Mouse (Mus musculus) C2C12 (cell line): ENCODE results near the gene Sox11. TPM values are rescaled to one million over a fixed set of nuclear protein-coding genes. Genes with fewer than 3 reads are reported as not detected.

Experiments
- H3K27me3 ChIP-seq: one replicate; pipeline ENCODE4 v1.6.1; 2011; ENCODE audit not compliant: control insufficient read depth, insufficient read depth, insufficient read length
- H3K36me3 ChIP-seq: one replicate; pipeline ENCODE4 v1.6.1; 2011; ENCODE audit not compliant: control insufficient read depth, insufficient read depth
- H3K4me3 ChIP-seq: one replicate; pipeline ENCODE4 v1.5.1; 2011; ENCODE audit warnings: mild to moderate bottlenecking, control low read depth; ENCODE audit not compliant: poor library complexity, insufficient read depth, severe bottlenecking
- H3K79me2 ChIP-seq: one replicate; pipeline ENCODE4 v1.6.1; 2011; ENCODE audit not compliant: control insufficient read depth, insufficient read depth
- H3K79me3 ChIP-seq: one replicate; pipeline ENCODE4 v1.6.1; 2011; ENCODE audit warnings: low read depth, control low read depth
- H3ac ChIP-seq: one replicate; pipeline ENCODE3; 2011; ENCODE audit warnings: low read depth; ENCODE audit not compliant: control insufficient read depth, insufficient read length
- CEBPB ChIP-seq: IDR thresholded peaks from one replicate; pipeline ENCODE4 v1.6.1; 2011; ENCODE audit warnings: low read depth, mild to moderate bottlenecking, control low read depth, moderate library complexity
- CTCF ChIP-seq: IDR thresholded peaks from one replicate; pipeline ENCODE4 v1.5.1; 2011; ENCODE audit not compliant: control insufficient read depth, insufficient read depth, insufficient read length
- FOSL1 ChIP-seq: IDR thresholded peaks from one replicate; pipeline ENCODE4 v1.8.0; 2011; ENCODE audit warnings: mild to moderate bottlenecking, low read length; ENCODE audit not compliant: poor library complexity, insufficient read depth, severe bottlenecking
- MAX ChIP-seq: IDR thresholded peaks from one replicate; pipeline ENCODE4 v1.6.1; 2011; ENCODE audit warnings: mild to moderate bottlenecking, control low read depth
- MYOD1 ChIP-seq: IDR thresholded peaks from one replicate; pipeline ENCODE4 v1.6.1; 2011; ENCODE audit warnings: low read depth; ENCODE audit not compliant: control insufficient read depth, insufficient read length
- MYOG ChIP-seq: IDR thresholded peaks from one replicate; pipeline ENCODE4 v1.6.1; 2011; ENCODE audit not compliant: control insufficient read depth, insufficient read length; ENCODE audit errors: extremely low read depth
- USF1 ChIP-seq: IDR thresholded peaks from one replicate; pipeline ENCODE4 v1.6.1; 2011; ENCODE audit warnings: low read depth, mild to moderate bottlenecking, control low read depth, moderate library complexity
- polyA plus RNA-seq: library from polyadenylated mRNA; unstranded; fragments of >200 nt; fragmentation: generic; extraction: Trizol; gene quantifications from one replicate; pipeline ENCODE4 v1.2.1, GENCODE M21; 2012; ENCODE audit warnings: missing spikeins

The Sox11 gene
- polyA plus RNA-seq, 1 experiment: 7.0 TPM

DNA sequence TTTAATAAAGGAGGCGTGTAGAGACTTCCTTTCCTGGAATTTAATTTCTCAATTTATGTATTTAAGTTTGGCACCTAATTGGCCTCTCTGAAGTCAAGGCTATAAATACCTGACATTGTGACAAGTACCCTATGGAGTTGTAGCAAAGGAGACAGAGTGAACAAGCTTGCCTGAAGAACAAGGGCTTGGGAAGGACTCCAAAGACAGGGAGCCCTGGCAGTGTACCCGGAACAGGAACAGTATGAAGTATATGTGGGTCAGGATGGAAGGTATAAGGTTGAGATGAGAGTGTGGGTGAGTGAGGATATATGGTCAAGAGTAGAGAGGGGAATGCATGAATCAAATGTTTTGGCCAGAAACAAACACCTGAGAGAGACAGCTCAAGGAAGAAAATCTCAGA lies 28.4 kb upstream of the Sox11 start:
- no peaks in the 10 kb centered on the region for H3K79me2 ChIP-seq
- H3K27me3 ChIP-seq: no peaks in the 10 kb centered on the region
- H3ac ChIP-seq: no peak overlapping the region
- H3K4me3 ChIP-seq: no peak overlapping the region
- H3K36me3 ChIP-seq: no peaks in the 10 kb centered on the region
- TF ChIP-seq MAX (no peak), CTCF (no peak), MYOG (no peak), MYOD1 (no peak), USF1 (no peak), FOSL1 (no peak), CEBPB (no peak)
- no peaks in the 10 kb centered on the region for H3K79me3 ChIP-seq

GRCm38 (mm10) chr12:27367476-27367875 lies 25.1 kb upstream of the Sox11 start:
- Histone ChIP-seq H3K4me3 (no peak overlapping the region), H3K79me3 (no peaks in the 10 kb centered on the region), H3ac (no peak overlapping the region), H3K79me2 (no peaks in the 10 kb centered on the region), H3K36me3 (no peaks in the 10 kb centered on the region), H3K27me3 (no peaks in the 10 kb centered on the region)
- TF ChIP-seq MYOG: no peak
- TF ChIP-seq CTCF: no peak
- no peak for TF ChIP-seq FOSL1
- TF ChIP-seq CEBPB: no peak
- no peak for TF ChIP-seq USF1
- no peak for TF ChIP-seq MYOD1
- TF ChIP-seq MAX: no peak

DNA sequence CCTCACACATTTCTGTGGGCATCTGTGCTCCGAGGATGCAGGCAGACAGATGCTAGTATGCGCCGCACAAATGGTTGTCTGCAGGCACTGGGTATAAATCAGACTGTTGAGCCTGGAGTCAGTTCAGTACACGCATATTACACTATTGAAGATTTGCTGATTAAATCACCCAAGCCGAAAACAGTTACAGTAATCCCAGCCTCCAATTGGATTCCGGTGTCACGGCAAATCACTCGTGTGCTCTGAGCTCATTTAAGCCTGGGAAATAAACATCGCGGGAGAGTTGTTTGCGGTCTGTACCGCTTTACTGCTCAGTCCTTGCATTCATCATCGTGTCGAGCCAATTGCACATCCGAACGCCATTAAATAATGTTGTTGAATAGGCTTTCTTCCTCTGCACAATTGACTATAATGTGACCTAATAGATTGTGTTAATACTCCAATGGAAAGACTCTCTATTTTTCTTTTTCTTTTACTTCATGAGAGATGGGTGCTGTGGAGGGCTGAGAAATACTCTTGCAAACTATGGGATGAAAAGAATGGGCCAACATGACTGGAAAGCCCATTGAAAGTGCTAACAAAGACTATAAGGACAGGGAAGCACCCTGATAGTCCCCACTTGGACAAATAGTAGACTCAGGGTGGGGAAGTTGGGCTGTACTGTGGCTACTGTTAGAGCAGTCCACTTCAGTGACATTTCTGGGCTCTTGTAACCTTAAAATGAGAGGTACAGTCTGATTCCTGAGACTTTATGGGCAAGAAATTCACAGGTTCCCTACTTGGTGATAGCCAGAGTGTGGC lies 21.7 kb upstream of the Sox11 start:
- Histone ChIP-seq H3K4me3 (no peak overlapping the region), H3K36me3 (no peaks in the 10 kb centered on the region), H3K79me2 (no peaks in the 10 kb centered on the region), H3K27me3 (no peaks in the 10 kb centered on the region), H3K79me3 (no peaks in the 10 kb centered on the region), H3ac (no peak overlapping the region)
- no peak for TF ChIP-seq MAX
- TF ChIP-seq USF1: no peak
- no peak for TF ChIP-seq CEBPB
- no peak for TF ChIP-seq FOSL1
- TF ChIP-seq MYOG: no peak
- no peak for TF ChIP-seq CTCF
- no peak for TF ChIP-seq MYOD1

GRCm38 (mm10) chr12:27357076-27357637 lies 14.8 kb upstream of the Sox11 start:
- H3ac ChIP-seq: no peak overlapping the region
- no peaks in the 10 kb centered on the region for H3K79me3 ChIP-seq
- H3K36me3 ChIP-seq: no peaks in the 10 kb centered on the region
- TF ChIP-seq CEBPB (no peak), CTCF (no peak), MYOG (no peak), USF1 (no peak), MYOD1 (no peak), FOSL1 (no peak), MAX (no peak)
- no peak overlapping the region for H3K4me3 ChIP-seq
- H3K79me2 ChIP-seq: no peaks in the 10 kb centered on the region
- no peaks in the 10 kb centered on the region for H3K27me3 ChIP-seq

DNA sequence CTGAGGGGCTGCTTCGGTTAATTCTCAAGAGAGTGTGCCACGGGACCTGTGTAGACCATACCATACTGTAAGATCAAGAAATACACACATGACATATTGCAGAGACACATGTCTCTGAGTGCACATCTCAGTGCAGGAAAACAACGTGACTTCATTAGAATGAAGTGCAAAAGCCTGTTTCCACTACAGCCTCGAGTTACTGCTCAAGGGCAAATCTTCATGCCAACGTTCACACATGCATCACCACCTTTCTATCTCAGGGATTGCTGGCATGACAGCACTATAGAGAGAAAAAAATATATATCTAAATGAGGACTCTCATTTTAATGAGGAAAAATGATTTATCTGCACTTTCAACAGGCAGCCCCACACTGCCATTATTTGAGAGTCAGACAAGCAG lies 14.2 kb upstream of the Sox11 start:
- no peak overlapping the region for H3K4me3 ChIP-seq
- H3ac ChIP-seq: no peak overlapping the region
- TF ChIP-seq USF1 (no peak), MYOG (no peak), CTCF (no peak), MAX (no peak), CEBPB (no peak), MYOD1 (no peak), FOSL1 (no peak)
- H3K79me2 ChIP-seq: no peaks in the 10 kb centered on the region
- H3K36me3 ChIP-seq: no peaks in the 10 kb centered on the region
- H3K27me3 ChIP-seq: no peaks in the 10 kb centered on the region
- H3K79me3 ChIP-seq: no peaks in the 10 kb centered on the region
